Mouse (Mus musculus): ENCODE measurements around the gene Sart1. TPM values are rescaled to one million over a fixed set of nuclear protein-coding genes. Genes with fewer than 3 reads are reported as not detected.
A peak's percentile ranks its signal among the peaks of the same experiment; 100 is the strongest.
"Not testable (repeated sequence)": the region's sequence is repeated elsewhere in the genome, so short reads cannot be mapped to it uniquely, and the experiment has no call there.

The Sart1 gene
- polyA plus RNA-seq, 1 experiment, result 23.3 TPM

DNA sequence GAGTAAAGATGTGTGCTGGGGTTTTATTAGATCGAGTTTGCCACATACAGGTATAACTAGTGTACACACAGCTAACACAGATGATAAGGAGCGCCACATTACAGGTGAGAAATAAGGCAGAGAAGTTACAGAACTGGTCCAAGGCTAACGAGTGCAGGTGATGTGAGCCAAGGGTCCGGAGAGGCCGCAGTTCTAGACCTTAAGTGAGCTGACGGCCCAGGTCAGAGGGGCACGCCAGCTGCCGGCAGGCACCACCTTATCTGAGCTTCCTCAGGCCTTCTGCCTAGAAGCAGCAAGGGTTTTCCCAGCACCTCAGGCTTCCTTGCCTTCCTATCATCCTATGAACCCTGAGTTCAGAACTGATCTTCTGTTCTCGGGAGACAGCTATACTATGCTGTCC lies 31.1 kb upstream of the Sart1 start:
- WGBS, result 90% methylated on average over 9 of the region's 9 CpGs

DNA sequence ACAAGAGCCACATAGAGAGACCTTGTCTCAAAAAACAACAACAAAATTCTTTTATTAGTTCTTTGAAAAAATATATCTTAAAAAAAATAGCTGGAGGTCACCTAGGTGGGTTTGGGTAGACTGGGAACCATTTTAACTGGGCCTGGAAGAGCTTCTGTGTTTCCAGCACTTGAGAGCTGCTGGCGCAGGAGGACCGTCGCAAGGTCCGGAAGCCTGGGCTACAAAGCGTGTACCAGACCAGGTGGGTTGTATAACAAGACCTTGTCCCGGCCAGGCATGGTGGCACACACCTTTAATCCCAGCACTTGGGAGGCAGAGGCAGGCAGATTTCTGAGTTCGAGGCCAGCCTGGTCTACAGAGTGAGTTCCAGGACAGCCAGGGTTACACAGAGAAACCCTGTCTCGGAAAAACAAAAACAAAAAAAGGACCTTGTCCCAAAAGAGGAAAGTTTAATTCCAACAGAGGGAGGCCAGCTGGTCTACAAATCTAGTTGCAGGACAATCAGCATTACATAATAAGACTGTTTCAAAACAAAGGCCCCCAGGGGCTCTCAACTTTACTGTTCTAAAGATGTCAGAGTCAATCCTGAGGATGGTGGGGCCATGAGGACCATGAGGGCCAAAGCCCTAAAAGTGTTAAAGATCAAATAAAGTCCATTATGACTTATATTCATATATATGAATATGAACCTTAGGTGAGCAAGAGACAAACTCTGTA lies 30.4 kb upstream of the Sart1 start:
- WGBS, result 92% methylated on average over 8 of the region's 8 CpGs
- no peak for DNase-seq (ENCODE audit: low read depth, low spot score)

More for the DNA sequence above, 31.1 kb upstream of the Sart1 start:
- no peak for DNase-seq (ENCODE audit: low read depth, low spot score)

DNA sequence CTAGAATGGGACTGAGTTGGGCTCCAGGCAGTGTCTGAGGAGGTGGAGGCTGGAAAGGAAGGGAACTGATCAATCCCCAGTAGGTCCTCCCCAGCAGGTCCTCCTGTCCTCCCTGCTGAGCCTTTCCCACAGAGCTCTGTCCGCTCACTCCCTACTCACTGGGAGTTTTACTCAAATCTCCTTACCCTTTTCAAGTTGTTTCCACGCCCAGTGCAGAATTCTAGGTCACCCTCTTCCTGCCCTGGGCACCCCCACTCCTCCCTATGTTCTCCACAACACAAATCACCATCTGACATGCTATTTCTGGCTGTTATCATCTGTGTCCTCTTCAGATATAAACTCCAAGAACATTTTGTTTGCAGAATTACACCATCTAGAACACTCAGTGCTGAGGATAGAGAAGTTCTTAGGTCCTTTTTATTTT lies 26.0 kb upstream of the Sart1 start:
- DNase-seq (ENCODE audit: low read depth, low spot score), result no peak
- 72% methylated on average over 2 of the region's 2 CpGs for WGBS

DNA sequence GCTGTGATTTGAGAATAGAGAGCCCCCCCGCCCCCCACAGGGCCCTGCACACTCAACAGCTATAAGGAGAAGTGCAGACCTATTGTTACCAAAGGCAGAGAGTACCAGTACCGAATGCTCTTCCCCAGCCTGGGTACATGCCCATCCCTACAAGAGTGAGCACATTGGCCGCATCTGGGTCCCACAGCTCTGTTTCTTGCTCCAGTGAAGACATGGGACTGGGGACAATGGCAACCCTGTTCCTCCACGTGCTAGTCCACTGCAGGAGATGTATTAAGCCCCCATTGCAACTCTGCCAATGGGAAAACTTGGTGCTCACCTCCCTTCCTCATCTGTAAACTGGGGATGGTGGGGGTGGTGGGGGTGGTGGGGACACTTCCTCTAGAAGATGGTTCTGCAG lies 25.3 kb upstream of the Sart1 start:
- 86% methylated on average over 4 of the region's 4 CpGs for WGBS
- no peak for DNase-seq (ENCODE audit: low read depth, low spot score)

DNA sequence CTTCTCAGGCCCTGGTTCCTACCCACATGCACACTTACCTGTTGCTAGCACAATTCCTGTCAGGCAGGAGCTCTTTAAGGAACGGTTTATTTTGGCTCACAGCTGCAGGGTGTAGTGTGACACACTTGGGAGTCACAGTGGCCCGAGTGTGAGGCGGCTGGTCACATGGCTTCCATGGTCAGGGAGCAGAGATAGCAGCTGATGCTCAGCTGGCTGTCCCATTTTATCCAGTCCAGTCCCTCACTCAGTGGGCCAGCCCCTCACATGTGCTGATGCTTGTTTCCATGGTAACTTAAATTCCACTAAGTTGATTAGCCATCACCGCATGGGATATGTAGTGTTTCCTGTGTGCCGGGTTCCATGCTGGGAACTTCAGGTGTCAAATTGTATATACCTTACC lies 23.5 kb upstream of the Sart1 start:
- DNase-seq (ENCODE audit: low read depth, low spot score), result no peak

DNA sequence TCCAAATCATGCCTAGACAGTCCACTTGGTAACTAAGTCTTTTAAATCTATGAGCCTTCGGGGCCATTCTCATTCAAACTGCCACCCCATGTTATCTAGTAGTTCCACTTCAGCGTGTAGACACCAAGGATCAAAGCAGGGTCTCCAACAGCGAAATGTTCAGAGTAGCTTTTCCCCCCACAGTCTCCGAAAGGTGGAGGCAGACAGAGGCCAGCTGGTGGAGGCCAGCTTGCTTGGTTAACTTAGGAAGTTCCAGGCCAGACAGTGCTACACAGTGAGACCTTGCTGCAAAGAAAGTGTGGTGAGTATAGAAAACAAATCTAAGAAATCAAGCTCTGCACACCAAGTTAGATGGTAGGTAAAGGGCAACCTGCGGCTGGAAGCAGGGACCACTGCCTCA lies 22.1 kb upstream of the Sart1 start:
- no peak for DNase-seq (ENCODE audit: low read depth, low spot score)
- 93% methylated on average over 5 of the region's 5 CpGs for WGBS

More for the DNA sequence above, 23.5 kb upstream of the Sart1 start:
- WGBS, result 74% methylated on average over 5 of the region's 5 CpGs

GRCm38 (mm10) chr19:5409068-5409467 lies 20.6 kb upstream of the Sart1 start:
- DNase-seq (ENCODE audit: low read depth, low spot score), result no peak
- 63% methylated on average over 5 of the region's 5 CpGs for WGBS

- DNase-seq (ENCODE audit: low read depth, low spot score), result no peak
- WGBS, result 75% methylated on average over 13 of the region's 13 CpGs
Measured at GRCm38 (mm10) chr19:5408057-5409001, 19.8 kb upstream of the Sart1 start.

DNA sequence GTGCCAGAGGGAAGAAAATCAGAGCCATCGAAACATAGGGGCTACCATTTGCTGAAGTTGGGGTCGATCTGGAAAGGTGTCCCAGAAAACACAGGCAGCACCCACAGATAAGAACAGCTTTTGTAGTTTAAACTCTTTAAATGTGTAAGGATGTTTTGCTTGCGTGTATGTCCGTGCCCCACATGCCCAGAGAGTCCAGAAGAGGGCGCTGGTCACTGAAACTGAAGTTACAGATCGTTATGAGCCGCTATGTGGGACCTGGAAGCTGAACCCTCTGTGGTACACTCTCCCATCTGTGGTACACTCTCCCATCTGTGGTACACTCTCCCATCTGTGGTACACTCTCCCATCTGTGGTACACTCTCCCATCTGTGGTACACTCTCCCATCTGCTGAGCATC lies 18.6 kb upstream of the Sart1 start:
- 18% methylated on average over 7 of the region's 7 CpGs for WGBS
- DNase-seq (ENCODE audit: low read depth, low spot score), result no peak

DNA sequence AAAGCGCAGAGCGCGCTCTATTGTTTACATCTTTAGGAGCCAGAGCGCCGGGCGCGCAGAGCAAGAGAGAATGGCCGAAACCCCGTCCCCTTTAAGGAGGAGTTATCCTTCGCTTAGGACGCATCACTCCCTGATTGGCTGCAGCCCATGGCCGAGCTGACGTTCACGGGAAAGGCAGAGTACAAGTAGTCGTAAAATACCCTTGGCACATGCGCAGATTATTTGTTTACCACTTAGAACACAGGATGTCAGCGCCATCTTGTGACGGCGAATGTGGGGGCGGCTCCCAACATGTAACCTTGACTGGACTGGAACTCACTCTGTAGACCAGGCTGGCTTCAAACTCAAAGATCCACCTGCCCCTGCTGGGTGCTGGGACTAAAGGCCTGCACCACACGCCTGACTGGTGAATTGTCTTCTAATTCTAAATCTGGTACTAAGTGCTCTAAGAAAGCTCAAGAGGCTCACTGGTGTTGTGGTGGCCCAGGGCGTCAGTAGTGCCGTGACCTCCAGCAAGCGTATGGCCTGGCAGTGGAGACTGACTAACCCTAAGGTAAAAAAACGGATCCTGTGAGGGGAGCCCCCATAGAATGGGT lies 18.1 kb upstream of the Sart1 start:
- 17% methylated on average over 25 of the region's 25 CpGs for WGBS
- DNase-seq (ENCODE audit: low read depth, low spot score), result not testable (repeated sequence)

DNA sequence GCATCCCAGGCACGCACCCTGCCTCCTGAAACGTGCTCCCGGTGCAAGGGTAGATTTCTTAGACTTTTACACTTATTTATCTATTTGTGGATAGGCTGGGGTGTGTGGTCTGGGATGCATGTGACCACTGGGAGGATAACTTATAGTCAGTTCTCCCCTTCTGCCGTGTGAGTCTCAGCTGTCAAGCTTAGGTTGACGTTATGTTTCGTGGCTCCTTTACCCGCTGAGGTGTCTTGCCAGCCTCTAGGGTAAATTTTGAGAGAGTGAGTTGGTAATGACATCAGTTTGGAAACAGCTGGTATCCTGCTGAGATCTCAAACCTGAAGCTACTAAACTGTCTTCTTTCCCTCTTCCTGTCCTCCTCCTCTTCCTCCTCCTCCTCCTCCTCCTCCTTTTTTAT lies 17.4 kb upstream of the Sart1 start:
- 17% methylated on average over 7 of the region's 7 CpGs for WGBS
- no peak for DNase-seq (ENCODE audit: low read depth, low spot score)

GRCm38 (mm10) chr19:5402293-5402692 lies 13.8 kb upstream of the Sart1 start, which contains the start of gene Tsga10ip:
Tsga10ip (minus strand) TSS chr19:5402526.
- DNase-seq (ENCODE audit: low read depth, low spot score), result no peak
- WGBS, result 75% methylated on average over 8 of the region's 8 CpGs

DNA sequence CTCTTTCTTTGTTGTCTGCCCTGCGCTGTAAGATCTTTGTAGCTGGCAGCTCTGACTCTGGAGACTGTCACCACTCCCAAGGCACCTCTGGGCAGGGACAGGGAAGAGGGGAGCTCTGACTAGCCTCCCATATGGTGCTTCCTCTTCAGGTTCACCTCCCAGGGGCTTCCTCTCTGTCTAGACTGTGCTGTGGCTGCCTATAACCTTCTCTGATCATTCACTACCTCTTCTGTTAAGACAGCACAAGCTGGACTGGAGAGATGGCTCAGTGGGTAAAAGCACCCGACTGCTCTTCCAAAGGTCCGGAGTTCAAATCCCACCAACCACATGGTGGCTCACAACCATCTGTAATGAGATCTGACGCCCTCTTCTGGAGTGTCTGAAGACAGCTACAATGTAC lies 12.6 kb upstream of the Sart1 start:
- DNase-seq (ENCODE audit: low read depth, low spot score), result not testable (repeated sequence)
- 68% methylated on average over 4 of the region's 4 CpGs for WGBS

- DNase-seq (ENCODE audit: low read depth, low spot score), result no peak
- WGBS, result 76% methylated on average over 4 of the region's 4 CpGs
Measured at GRCm38 (mm10) chr19:5395371-5395770, 6.9 kb upstream of the Sart1 start.

GRCm38 (mm10) chr19:5394168-5394567 lies 5.7 kb upstream of the Sart1 start:
- WGBS, result 32% methylated on average over 10 of the region's 10 CpGs
- no peak for DNase-seq (ENCODE audit: low read depth, low spot score)

DNA sequence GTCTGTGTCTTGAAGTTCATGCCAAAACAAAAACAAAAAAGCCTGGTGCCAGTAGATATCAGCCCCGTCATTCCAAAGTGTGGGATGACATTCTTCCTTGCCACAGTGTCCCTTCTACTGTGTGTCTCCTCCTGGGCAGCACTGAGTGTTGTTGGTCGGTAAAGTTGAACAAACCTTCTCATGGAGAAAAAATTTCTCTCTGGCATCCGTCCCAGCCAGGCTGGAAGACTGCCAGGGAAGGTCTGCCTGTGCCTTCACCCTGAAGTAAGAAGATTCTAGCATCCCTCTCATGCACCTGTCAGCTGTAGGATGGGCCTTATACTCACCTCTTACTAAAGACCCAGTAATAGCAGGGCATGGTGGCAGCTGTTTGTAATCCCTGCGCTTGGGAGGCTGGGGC lies 4.4 kb upstream of the Sart1 start:
- no peak for DNase-seq (ENCODE audit: low read depth, low spot score)
- 19% methylated on average over 4 of the region's 4 CpGs for WGBS

DNA sequence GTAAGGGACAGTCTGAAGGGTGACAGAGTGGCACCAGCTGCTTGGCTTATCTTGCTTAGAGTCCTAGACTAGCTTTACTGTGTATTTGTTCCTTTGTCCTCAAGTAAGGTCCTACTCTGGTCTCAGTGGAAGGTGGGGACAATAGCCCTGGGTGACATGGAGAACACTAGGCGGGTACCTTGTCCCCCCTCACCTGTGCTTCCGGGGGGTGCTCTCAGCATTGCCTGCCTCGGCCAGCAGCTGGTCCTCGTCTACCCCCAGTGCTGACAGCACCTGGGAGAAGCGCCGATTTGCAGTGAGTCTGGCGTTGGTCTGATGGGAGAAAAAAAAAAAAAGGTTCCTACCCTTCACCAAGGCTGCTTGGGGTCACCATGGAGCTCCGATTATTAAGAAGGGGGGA lies 1.9 kb upstream of the Sart1 start:
- WGBS, result 72% methylated on average over 8 of the region's 8 CpGs
- DNase-seq (ENCODE audit: low read depth, low spot score), result no peak

GRCm38 (mm10) chr19:5389647-5390046 lies 1.1 kb upstream of the Sart1 start:
- 8% methylated on average over 12 of the region's 12 CpGs for WGBS
- DNase-seq (ENCODE audit: low read depth, low spot score), result peak; percentile 35

GRCm38 (mm10) chr19:5388011-5388441 lies 477 bp downstream of the Sart1 start:
- no peak for DNase-seq (ENCODE audit: low read depth, low spot score)
- WGBS, result under 1% methylated on average over 42 of the region's 43 CpGs

GRCm38 (mm10) chr19:5384715-5385114 lies 3.8 kb downstream of the Sart1 start:
- 92% methylated on average over 8 of the region's 8 CpGs for WGBS
- no peak for DNase-seq (ENCODE audit: low read depth, low spot score)
